Mouse (Mus musculus): ENCODE results near the gene Fermt2. TPM values are rescaled to one million over a fixed set of nuclear protein-coding genes. Genes with fewer than 3 reads are reported as not detected.

The Fermt2 gene
- 31.6 and 35.4 TPM in 2 replicates for polyA plus RNA-seq (2015; fragmentation: Nextera tagmentation; extraction: Ambion mirVana)

- WGBS (ENCODE audit: insufficient replicate concordance) = under 1% methylated on average over 94 of the region's 126 CpGs
- peak within 1 kb of the TSS; percentile 76 for H3K27ac ChIP-seq
- DNase-seq (peak; percentile 18), ATAC-seq (ENCODE audit: low read depth) (peak; percentile 70)
- peak within 1 kb of the TSS; percentile 63 for H3K4me2 ChIP-seq
- no peaks in the 10 kb centered on the region for H3K9me3 ChIP-seq (replicated peaks)
- peaks cover 55% of the 10 kb centered on the region for H3K27me3 ChIP-seq
- H3K9ac ChIP-seq = peak within 1 kb of the TSS; percentile 67
- no peaks in the 10 kb centered on the region for H3K36me3 ChIP-seq
- peaks cover 11% of the 10 kb centered on the region; the same call in 1 of the 2 replicates for H3K4me1 ChIP-seq (replicated peaks)
- peak within 1 kb of the TSS; percentile 62 for H3K4me3 ChIP-seq (replicated peaks)
Observed at GRCm38 (mm10) chr14:45529411-45530363, at the start of gene Fermt2. Fermt2 (minus strand) TSS chr14:45530118.

GRCm38 (mm10) chr14:45566066-45566937, 36.4 kb upstream of the Fermt2 start:
- DNase-seq (peak; percentile 63), ATAC-seq (ENCODE audit: low read depth) (0 out of 2 replicates have a peak, but pooled peaks have one; percentile 20)
- Histone ChIP-seq H3K4me3 (replicated peaks) (peak overlapping the region; percentile 36), H3K27me3 (no peaks in the 10 kb centered on the region), H3K9me3 (replicated peaks) (no peaks in the 10 kb centered on the region), H3K27ac (no peak overlapping the region), H3K4me1 (replicated peaks) (no peaks in the 10 kb centered on the region; the same call in 1 of the 2 replicates), H3K36me3 (no peaks in the 10 kb centered on the region), H3K9ac (no peak overlapping the region), H3K4me2 (peak overlapping the region; percentile 57)
- 18% methylated on average over 33 of the region's 33 CpGs for WGBS (ENCODE audit: insufficient replicate concordance)

GRCm38 (mm10) chr14:45565216-45566065, 35.5 kb upstream of the Fermt2 start:
- H3K27ac ChIP-seq = no peak overlapping the region
- no peak for ATAC-seq (ENCODE audit: low read depth)
- H3K4me2 ChIP-seq = peak overlapping the region; percentile 57
- H3K4me1 ChIP-seq (replicated peaks) = no peaks in the 10 kb centered on the region; the same call in 1 of the 2 replicates
- no peak overlapping the region for H3K4me3 ChIP-seq (replicated peaks)
- no peak overlapping the region for H3K9ac ChIP-seq
- no peak for DNase-seq
- H3K9me3 ChIP-seq (replicated peaks) = no peaks in the 10 kb centered on the region
- no peaks in the 10 kb centered on the region for H3K36me3 ChIP-seq
- 23% methylated on average over 20 of the region's 20 CpGs for WGBS (ENCODE audit: insufficient replicate concordance)
- no peaks in the 10 kb centered on the region for H3K27me3 ChIP-seq

GRCm38 (mm10) chr14:45563577-45563976, 33.7 kb upstream of the Fermt2 start:
- H3K9ac ChIP-seq = no peak overlapping the region
- H3K4me1 ChIP-seq (replicated peaks) = no peaks in the 10 kb centered on the region; the same call in 1 of the 2 replicates
- H3K27ac ChIP-seq = no peak overlapping the region
- H3K4me3 ChIP-seq (replicated peaks) = no peak overlapping the region
- H3K36me3 ChIP-seq = no peaks in the 10 kb centered on the region
- ATAC-seq (ENCODE audit: low read depth) (no peak), DNase-seq (no peak)
- no peaks in the 10 kb centered on the region for H3K9me3 ChIP-seq (replicated peaks)
- 65% methylated on average over 1 of the region's 1 CpGs for WGBS (ENCODE audit: insufficient replicate concordance)
- H3K4me2 ChIP-seq = no peak overlapping the region
- no peaks in the 10 kb centered on the region for H3K27me3 ChIP-seq

GRCm38 (mm10) chr14:45561681-45562080, 31.8 kb upstream of the Fermt2 start:
- Histone ChIP-seq H3K27ac (no peak overlapping the region), H3K9me3 (replicated peaks) (no peaks in the 10 kb centered on the region), H3K4me3 (replicated peaks) (no peak overlapping the region), H3K4me1 (replicated peaks) (no peaks in the 10 kb centered on the region; the same call in 1 of the 2 replicates), H3K36me3 (no peaks in the 10 kb centered on the region), H3K27me3 (no peaks in the 10 kb centered on the region), H3K4me2 (no peak overlapping the region), H3K9ac (no peak overlapping the region)
- DNase-seq (no peak), ATAC-seq (ENCODE audit: low read depth) (no peak)
- 66% methylated on average over 6 of the region's 6 CpGs for WGBS (ENCODE audit: insufficient replicate concordance)

GRCm38 (mm10) chr14:45559018-45559417, 29.1 kb upstream of the Fermt2 start:
- ATAC-seq (ENCODE audit: low read depth) = no peak
- no peaks in the 10 kb centered on the region for H3K27me3 ChIP-seq
- 76% methylated on average over 1 of the region's 1 CpGs for WGBS (ENCODE audit: insufficient replicate concordance)
- DNase-seq = no peak
- no peaks in the 10 kb centered on the region for H3K4me1 ChIP-seq (replicated peaks)
- no peak overlapping the region for H3K4me2 ChIP-seq
- no peak overlapping the region for H3K27ac ChIP-seq
- no peaks in the 10 kb centered on the region for H3K36me3 ChIP-seq
- no peak overlapping the region for H3K4me3 ChIP-seq (replicated peaks)
- no peaks in the 10 kb centered on the region for H3K9me3 ChIP-seq (replicated peaks)
- no peak overlapping the region for H3K9ac ChIP-seq

GRCm38 (mm10) chr14:45554336-45554735, 24.4 kb upstream of the Fermt2 start:
- no peak for DNase-seq
- 68% methylated on average over 6 of the region's 6 CpGs for WGBS (ENCODE audit: insufficient replicate concordance)

GRCm38 (mm10) chr14:45553854-45554253, 23.9 kb upstream of the Fermt2 start:
- peaks cover 5% of the 10 kb centered on the region for H3K4me1 ChIP-seq (replicated peaks)
- DNase-seq (no peak), ATAC-seq (ENCODE audit: low read depth) (no peak)
- WGBS (ENCODE audit: insufficient replicate concordance) = 55% methylated on average over 2 of the region's 2 CpGs
- H3K4me2 ChIP-seq = no peak overlapping the region
- H3K9me3 ChIP-seq (replicated peaks) = no peaks in the 10 kb centered on the region
- H3K9ac ChIP-seq = no peak overlapping the region
- H3K4me3 ChIP-seq (replicated peaks) = no peak overlapping the region
- peaks cover 7% of the 10 kb centered on the region; the same call in 1 of the 2 replicates for H3K27me3 ChIP-seq
- H3K36me3 ChIP-seq = no peaks in the 10 kb centered on the region
- H3K27ac ChIP-seq = no peak overlapping the region

More at GRCm38 (mm10) chr14:45554336-45554735, 24.4 kb upstream of the Fermt2 start:
- no peaks in the 10 kb centered on the region for H3K36me3 ChIP-seq
- peaks cover 7% of the 10 kb centered on the region; the same call in 1 of the 2 replicates for H3K27me3 ChIP-seq
- H3K4me2 ChIP-seq = no peak overlapping the region
- no peaks in the 10 kb centered on the region for H3K9me3 ChIP-seq (replicated peaks)
- no peak overlapping the region for H3K9ac ChIP-seq
- H3K27ac ChIP-seq = no peak overlapping the region
- H3K4me3 ChIP-seq (replicated peaks) = no peak overlapping the region
- ATAC-seq (ENCODE audit: low read depth) = no peak
- H3K4me1 ChIP-seq (replicated peaks) = peaks cover 5% of the 10 kb centered on the region

GRCm38 (mm10) chr14:45552431-45552830, 22.5 kb upstream of the Fermt2 start:
- H3K9me3 ChIP-seq (replicated peaks) = no peaks in the 10 kb centered on the region
- H3K9ac ChIP-seq = no peak overlapping the region
- H3K36me3 ChIP-seq = no peaks in the 10 kb centered on the region
- H3K4me1 ChIP-seq (replicated peaks) = peaks cover 5% of the 10 kb centered on the region
- peaks cover 7% of the 10 kb centered on the region; the same call in 1 of the 2 replicates for H3K27me3 ChIP-seq
- H3K4me2 ChIP-seq = no peak overlapping the region
- ATAC-seq (ENCODE audit: low read depth) (no peak), DNase-seq (no peak)
- H3K4me3 ChIP-seq (replicated peaks) = no peak overlapping the region
- whole genome bisulfite sequencing (ENCODE audit: insufficient replicate concordance) = 61% methylated on average over 4 of the region's 4 CpGs
- H3K27ac ChIP-seq = no peak overlapping the region

- H3K4me2 ChIP-seq = 0 out of 2 replicates have a peak overlapping the region, but pooled peaks have one; percentile 14
- H3K9ac ChIP-seq = no peak overlapping the region
- H3K36me3 ChIP-seq = no peaks in the 10 kb centered on the region
- no peaks in the 10 kb centered on the region for H3K9me3 ChIP-seq (replicated peaks)
- peaks cover 7% of the 10 kb centered on the region; the same call in 1 of the 2 replicates for H3K27me3 ChIP-seq
- peak; percentile 29 for DNase-seq
- peaks cover 5% of the 10 kb centered on the region for H3K4me1 ChIP-seq (replicated peaks)
- WGBS (ENCODE audit: insufficient replicate concordance) = 41% methylated on average over 17 of the region's 17 CpGs
- no peak overlapping the region for H3K27ac ChIP-seq
- ATAC-seq (ENCODE audit: low read depth) = no peak
- no peak overlapping the region for H3K4me3 ChIP-seq (replicated peaks)
Observed at GRCm38 (mm10) chr14:45551121-45551768, 21.3 kb upstream of the Fermt2 start.
